Mouse (Mus musculus) heart, embryonic 15.5 days (tissue): ENCODE measurements around the gene Ccnb3. TPM values are rescaled to one million over a fixed set of nuclear protein-coding genes. Genes with fewer than 3 reads are reported as not detected.

Source experiments
- polyA plus RNA-seq: library from polyadenylated mRNA; unstranded; fragments of >200 nt; fragmentation: Nextera tagmentation; extraction: Ambion mirVana; gene quantifications from 2 replicates; pipeline ENCODE4 v1.2.1, GENCODE M21; 2015

Gene Ccnb3
- polyA plus RNA-seq, 1 experiment from 2014 or later = 0.16 TPM

Other genes starting within 250 kb of the Ccnb3 start
- gene Akap4, start 25.9 kb upstream of the Ccnb3 start, polyA plus RNA-seq = not detected in 2 replicates